Mouse (Mus musculus) small intestine, adult 2 months (tissue): ENCODE results near the gene Stxbp3.

Experiments used
- CTCF ChIP-seq: fragments of 200-500 bp; IDR thresholded peaks from 2 replicates; pipeline ENCODE4 v1.5.1; 2012; ENCODE audit warnings: low read depth, mild to moderate bottlenecking, control low read depth, inconsistent platforms, low read length, moderate library complexity, mixed read lengths; ENCODE audit not compliant: insufficient replicate concordance, insufficient read length; ENCODE audit errors: extremely low read depth
- POLR2A ChIP-seq: fragments of 200-500 bp; IDR thresholded peaks from 2 replicates; pipeline ENCODE4 v1.6.1; 2012; ENCODE audit warnings: low read depth, mild to moderate bottlenecking, control low read depth, inconsistent platforms, low read length, moderate library complexity

DNA sequence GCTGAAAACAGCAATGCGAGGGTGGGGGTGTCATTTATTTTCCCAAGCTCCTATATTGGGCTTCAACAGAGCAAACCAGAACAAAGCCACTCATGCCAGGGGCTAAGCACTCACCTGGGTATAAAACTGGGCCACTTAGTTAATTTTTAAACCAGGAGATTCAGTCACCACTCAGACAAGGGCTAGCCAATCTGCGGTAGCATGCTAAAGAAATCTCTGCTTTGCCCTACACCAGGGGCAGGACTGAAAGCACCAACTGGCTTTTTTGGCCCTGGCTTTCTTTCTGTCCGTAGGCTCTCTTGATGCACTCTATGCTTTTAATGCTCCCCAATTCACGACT lies 51.9 kb downstream of the Stxbp3 start:
- no peak for TF ChIP-seq POLR2A
- TF ChIP-seq CTCF = no peak
